Mouse (Mus musculus): ENCODE results near the gene Zfp976. TPM values are rescaled to one million over a fixed set of nuclear protein-coding genes. Genes with fewer than 3 reads are reported as not detected.
"Not testable (repeated sequence)": the region's sequence is repeated elsewhere in the genome, so short reads cannot be mapped to it uniquely, and the experiment has no call there.

Zfp976 gene
- 0.99 and 1.2 TPM in 2 replicates for polyA plus RNA-seq (2014; fragmentation: Nextera tagmentation; extraction: Ambion mirVana)

DNA sequence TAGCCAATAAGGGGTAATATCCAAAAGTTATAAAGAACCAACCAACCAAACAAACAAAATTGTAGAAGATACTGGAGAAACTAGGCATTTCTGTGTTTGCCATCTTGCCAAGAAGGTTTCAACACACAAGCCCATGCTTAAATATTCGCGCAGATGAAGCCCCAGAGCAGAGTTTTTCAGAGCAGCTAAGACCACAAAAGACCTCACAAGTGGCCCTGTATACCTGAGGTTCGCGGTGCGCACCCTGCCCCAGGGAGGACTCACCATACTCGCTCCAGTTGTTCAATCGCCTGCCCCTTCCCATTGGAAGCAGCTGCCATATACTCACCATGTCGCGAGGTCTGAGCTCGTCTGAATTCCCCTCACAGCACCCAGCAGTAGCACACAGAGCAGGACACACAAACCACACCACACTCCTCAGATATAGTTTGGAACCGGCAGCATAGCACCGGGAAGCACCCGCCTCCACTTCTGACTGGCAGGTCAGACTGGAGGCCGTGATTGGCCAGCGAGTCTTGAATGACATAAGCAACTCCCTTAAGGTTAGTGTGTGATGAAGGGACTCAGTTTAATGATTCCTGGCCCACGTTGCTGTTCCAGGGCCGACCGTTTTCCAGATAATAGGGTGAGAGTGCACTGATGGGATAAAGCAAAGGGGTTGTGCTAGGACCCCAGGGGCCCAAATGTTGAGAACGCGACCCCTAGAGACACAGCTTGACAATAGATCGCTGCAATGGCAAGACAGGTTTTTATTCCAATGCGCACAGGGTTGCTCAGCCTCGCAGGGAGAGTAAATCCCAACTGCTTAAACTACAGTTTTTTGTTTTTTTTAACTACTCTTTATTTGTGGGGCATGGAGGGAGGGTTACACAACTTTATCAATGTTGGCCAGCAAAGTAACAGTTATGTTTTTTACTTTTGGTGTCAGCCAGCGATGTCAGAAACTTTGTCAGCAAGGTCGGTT is at the start of gene Zfp976:
Gene Zfp976, minus strand, starts transcription at position 437 of the 964 bp plus-strand sequence.
- Histone ChIP-seq H3K4me2 (ENCODE audit: low read depth, low read length) (peak within 1 kb of the TSS; percentile 48), H3K9ac (ENCODE audit: low read depth, low read length) (peak within 1 kb of the TSS; percentile 54), H3K4me3 (ENCODE audit: low read depth, low read length) (peak within 1 kb of the TSS; percentile 42)
- ATAC-seq (ENCODE audit: low read depth) (peak; percentile 98), DNase-seq (ENCODE audit: low spot score) (peak; percentile 91)
- not testable (repeated sequence) for H3K4me1 ChIP-seq (ENCODE audit: control insufficient read depth, insufficient read depth, low read length); H3K27ac ChIP-seq (replicated peaks; ENCODE audit: low read depth, low read length); H3K9me3 ChIP-seq (ENCODE audit: control insufficient read depth, low read length); H3K36me3 ChIP-seq (ENCODE audit: control insufficient read depth, insufficient read depth, low read length); H3K27me3 ChIP-seq (replicated peaks; ENCODE audit: control insufficient read depth, insufficient read depth, low read length)
- WGBS = 3% methylated on average over 25 of the region's 25 CpGs

DNA sequence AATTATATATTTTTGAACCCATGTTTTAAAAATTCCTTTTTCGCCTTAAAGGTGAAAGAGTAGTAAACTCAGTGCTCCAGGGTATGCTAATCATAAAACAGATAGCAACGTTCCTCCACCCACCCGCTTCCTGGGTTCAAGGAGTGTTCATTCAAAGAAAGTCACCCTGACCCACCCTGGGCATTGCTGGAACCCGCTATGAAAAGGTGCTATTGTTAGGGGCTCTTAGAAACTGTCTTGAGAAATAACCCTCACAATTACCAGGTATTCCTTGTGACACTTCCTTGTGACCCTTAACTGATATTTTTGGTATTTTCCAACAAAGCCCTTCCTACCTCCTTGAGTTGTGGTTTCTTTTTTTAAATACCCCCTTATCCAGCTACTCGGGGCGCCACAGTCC is 37.7 kb upstream of the Zfp976 start:
- not testable (repeated sequence) for H3K36me3 ChIP-seq (ENCODE audit: control insufficient read depth, insufficient read depth, low read length); H3K27me3 ChIP-seq (replicated peaks; ENCODE audit: control insufficient read depth, insufficient read depth, low read length); DNase-seq (ENCODE audit: low spot score); H3K4me3 ChIP-seq (ENCODE audit: low read depth, low read length); H3K4me2 ChIP-seq (ENCODE audit: low read depth, low read length); ATAC-seq (ENCODE audit: low read depth); H3K4me1 ChIP-seq (ENCODE audit: control insufficient read depth, insufficient read depth, low read length); H3K9ac ChIP-seq (ENCODE audit: low read depth, low read length); H3K27ac ChIP-seq (replicated peaks; ENCODE audit: low read depth, low read length)
- WGBS = 90% methylated on average over 6 of the region's 6 CpGs
- peaks cover 28% of the 10 kb centered on the region for H3K9me3 ChIP-seq (ENCODE audit: control insufficient read depth, low read length)

DNA sequence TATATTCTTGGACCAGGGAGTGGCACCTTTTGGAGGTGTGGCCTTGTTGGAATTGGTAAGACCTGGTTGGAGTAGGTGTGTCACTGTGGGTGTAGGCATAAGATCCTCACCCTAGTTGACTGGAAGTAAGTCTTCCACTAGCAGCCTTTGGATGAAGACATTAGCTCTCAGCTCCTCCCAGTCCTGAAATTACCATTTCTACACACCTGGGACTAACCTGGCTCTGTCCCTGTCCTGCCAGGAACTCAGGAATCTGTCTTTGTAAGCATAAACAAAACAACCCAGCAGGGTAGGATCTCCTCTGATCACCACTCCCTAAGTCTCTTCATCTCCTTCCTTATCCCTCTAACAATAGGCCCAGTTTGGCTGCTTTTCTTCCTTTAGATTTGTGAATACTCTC is 37.3 kb upstream of the Zfp976 start:
- not testable (repeated sequence) for DNase-seq (ENCODE audit: low spot score); H3K9ac ChIP-seq (ENCODE audit: low read depth, low read length); H3K4me1 ChIP-seq (ENCODE audit: control insufficient read depth, insufficient read depth, low read length); H3K4me3 ChIP-seq (ENCODE audit: low read depth, low read length); H3K36me3 ChIP-seq (ENCODE audit: control insufficient read depth, insufficient read depth, low read length); ATAC-seq (ENCODE audit: low read depth); H3K27me3 ChIP-seq (replicated peaks; ENCODE audit: control insufficient read depth, insufficient read depth, low read length); H3K27ac ChIP-seq (replicated peaks; ENCODE audit: low read depth, low read length); H3K4me2 ChIP-seq (ENCODE audit: low read depth, low read length)
- peaks cover 24% of the 10 kb centered on the region for H3K9me3 ChIP-seq (ENCODE audit: control insufficient read depth, low read length)

DNA sequence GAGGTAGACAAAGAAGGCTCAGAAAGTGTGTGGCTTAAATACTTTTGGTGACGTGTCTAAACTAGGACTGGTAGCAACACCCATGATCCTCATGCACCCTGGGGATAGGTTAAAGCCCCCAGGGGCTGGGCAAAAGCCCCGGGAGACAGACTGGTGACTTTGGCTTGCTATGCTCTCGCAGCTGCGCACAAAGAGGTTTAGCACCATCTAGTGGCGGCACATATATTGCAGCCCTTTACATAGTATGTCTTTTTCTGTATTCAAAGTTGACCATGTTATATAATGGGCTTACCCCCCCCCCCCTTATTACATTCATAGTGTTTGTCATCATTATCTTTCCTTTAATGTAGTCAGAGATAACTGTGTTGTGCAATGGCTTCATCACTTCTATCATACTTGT is 17.8 kb upstream of the Zfp976 start:
- not testable (repeated sequence) for H3K4me1 ChIP-seq (ENCODE audit: control insufficient read depth, insufficient read depth, low read length); ATAC-seq (ENCODE audit: low read depth); H3K27ac ChIP-seq (replicated peaks; ENCODE audit: low read depth, low read length); H3K4me3 ChIP-seq (ENCODE audit: low read depth, low read length); H3K9ac ChIP-seq (ENCODE audit: low read depth, low read length); DNase-seq (ENCODE audit: low spot score); H3K27me3 ChIP-seq (replicated peaks; ENCODE audit: control insufficient read depth, insufficient read depth, low read length); H3K4me2 ChIP-seq (ENCODE audit: low read depth, low read length)
- WGBS = 58% methylated on average over 4 of the region's 5 CpGs
- Histone ChIP-seq H3K9me3 (ENCODE audit: control insufficient read depth, low read length) (peaks cover 48% of the 10 kb centered on the region), H3K36me3 (ENCODE audit: control insufficient read depth, insufficient read depth, low read length) (peaks cover 31% of the 10 kb centered on the region)

DNA sequence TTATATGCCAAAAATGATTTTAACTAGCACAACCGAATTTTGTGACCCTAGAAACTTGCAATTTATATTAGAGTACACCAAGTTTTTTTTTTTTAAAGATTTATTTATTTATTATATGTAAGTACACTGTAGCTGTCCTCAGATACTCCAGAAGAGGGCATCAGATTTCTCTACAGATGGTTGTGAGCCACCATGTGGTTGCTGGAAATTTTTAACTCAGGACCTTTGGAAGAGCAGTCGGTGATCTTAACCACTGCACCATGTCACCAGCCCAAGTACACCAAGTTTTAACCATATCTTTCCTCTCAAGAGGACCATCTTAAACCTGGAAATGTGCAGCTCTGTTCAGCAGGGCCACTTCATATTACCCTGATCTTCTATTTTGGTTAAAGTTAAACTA is 12.8 kb upstream of the Zfp976 start:
- 75% methylated on average over 2 of the region's 2 CpGs for WGBS
- not testable (repeated sequence) for DNase-seq (ENCODE audit: low spot score); H3K9ac ChIP-seq (ENCODE audit: low read depth, low read length); H3K27ac ChIP-seq (replicated peaks; ENCODE audit: low read depth, low read length); H3K4me1 ChIP-seq (ENCODE audit: control insufficient read depth, insufficient read depth, low read length); ATAC-seq (ENCODE audit: low read depth); H3K4me3 ChIP-seq (ENCODE audit: low read depth, low read length); H3K4me2 ChIP-seq (ENCODE audit: low read depth, low read length); H3K36me3 ChIP-seq (ENCODE audit: control insufficient read depth, insufficient read depth, low read length); H3K27me3 ChIP-seq (replicated peaks; ENCODE audit: control insufficient read depth, insufficient read depth, low read length)
- peaks cover 33% of the 10 kb centered on the region for H3K9me3 ChIP-seq (ENCODE audit: control insufficient read depth, low read length)

DNA sequence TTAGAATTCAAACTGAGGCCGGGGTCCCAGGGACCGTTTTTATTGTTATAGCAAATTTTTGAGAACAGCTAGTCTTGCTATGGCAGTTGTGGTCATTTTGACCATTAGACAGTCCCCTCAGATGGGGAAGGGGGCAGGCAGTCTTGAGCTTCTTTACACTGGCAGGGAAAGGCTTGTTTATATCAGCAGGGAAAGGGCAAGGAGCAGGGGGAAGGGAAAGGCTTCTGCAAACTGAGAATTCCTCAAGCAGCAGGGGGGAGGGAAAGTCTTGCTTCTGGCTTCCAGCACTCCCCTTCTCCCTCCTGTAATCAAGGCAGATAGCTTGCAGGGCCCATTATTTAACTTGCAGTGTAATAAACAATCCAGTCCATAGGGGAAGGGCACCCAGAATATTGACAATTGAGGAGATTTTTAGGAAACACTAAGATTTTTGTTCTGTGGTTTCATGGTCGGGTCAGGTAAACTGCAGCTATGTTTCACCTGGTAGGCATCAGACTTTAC is 782 bp upstream of the Zfp976 start:
- not testable (repeated sequence) for ATAC-seq (ENCODE audit: low read depth); H3K27ac ChIP-seq (replicated peaks; ENCODE audit: low read depth, low read length); H3K27me3 ChIP-seq (replicated peaks; ENCODE audit: control insufficient read depth, insufficient read depth, low read length); H3K9me3 ChIP-seq (ENCODE audit: control insufficient read depth, low read length); DNase-seq (ENCODE audit: low spot score); H3K4me1 ChIP-seq (ENCODE audit: control insufficient read depth, insufficient read depth, low read length); H3K36me3 ChIP-seq (ENCODE audit: control insufficient read depth, insufficient read depth, low read length)
- peak overlapping the region; percentile 42 for H3K4me3 ChIP-seq (ENCODE audit: low read depth, low read length)
- H3K4me2 ChIP-seq (ENCODE audit: low read depth, low read length) = peak overlapping the region; percentile 48
- whole genome bisulfite sequencing = 17% methylated on average over 3 of the region's 3 CpGs
- peak overlapping the region; percentile 19; the same call in 1 of the 2 replicates for H3K9ac ChIP-seq (ENCODE audit: low read depth, low read length)

DNA sequence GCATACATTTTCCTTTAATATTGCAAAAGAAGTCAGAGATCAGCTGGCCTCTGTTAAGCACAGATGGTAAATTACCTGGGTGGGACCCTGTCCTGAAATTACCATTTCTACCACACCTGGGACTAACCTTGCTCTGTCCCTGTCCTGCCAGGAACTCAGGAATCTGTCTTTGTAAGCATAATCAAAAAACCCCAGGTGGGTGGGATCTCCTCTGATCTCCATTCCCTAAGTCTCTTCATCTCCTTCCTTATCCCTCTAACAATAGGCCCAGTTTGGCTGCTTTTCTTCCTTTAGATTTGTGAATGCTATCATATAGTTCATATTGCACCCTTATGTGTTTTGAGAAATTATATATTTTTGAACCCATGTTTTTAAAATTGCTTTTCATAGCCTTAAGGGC is 11.4 kb downstream of the Zfp976 start:
- peaks cover 15% of the 10 kb centered on the region; the same call in 1 of the 2 replicates for H3K9me3 ChIP-seq (ENCODE audit: control insufficient read depth, low read length)
- not testable (repeated sequence) for DNase-seq (ENCODE audit: low spot score)

DNA sequence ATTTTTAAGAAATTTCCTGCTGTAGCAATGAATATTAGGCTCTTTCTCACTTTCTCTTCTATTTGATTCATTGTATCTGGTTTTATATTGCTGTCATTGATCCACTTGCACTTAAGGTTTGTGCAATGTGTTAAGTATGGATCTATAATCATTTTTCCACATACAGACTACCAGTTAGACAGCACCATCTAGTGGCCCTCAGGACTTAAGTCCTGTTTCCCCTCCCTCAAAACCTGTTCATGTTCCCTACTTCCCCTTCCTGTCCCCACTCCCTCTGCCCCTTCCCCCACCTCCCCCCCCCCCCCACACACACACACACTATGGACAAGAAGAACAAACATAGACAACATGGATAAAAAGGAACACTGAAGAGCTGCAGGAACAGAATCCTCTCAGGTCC is 46.7 kb downstream of the Zfp976 start:
- not testable (repeated sequence) for DNase-seq (ENCODE audit: low spot score); H3K4me1 ChIP-seq (ENCODE audit: control insufficient read depth, insufficient read depth, low read length); H3K27ac ChIP-seq (replicated peaks; ENCODE audit: low read depth, low read length); H3K27me3 ChIP-seq (replicated peaks; ENCODE audit: control insufficient read depth, insufficient read depth, low read length); H3K4me3 ChIP-seq (ENCODE audit: low read depth, low read length); ATAC-seq (ENCODE audit: low read depth); H3K9ac ChIP-seq (ENCODE audit: low read depth, low read length); H3K36me3 ChIP-seq (ENCODE audit: control insufficient read depth, insufficient read depth, low read length); H3K4me2 ChIP-seq (ENCODE audit: low read depth, low read length)
- H3K9me3 ChIP-seq (ENCODE audit: control insufficient read depth, low read length) = peaks cover 45% of the 10 kb centered on the region

More for the DNA sequence above, 11.4 kb downstream of the Zfp976 start:
- H3K27me3 ChIP-seq (replicated peaks; ENCODE audit: control insufficient read depth, insufficient read depth, low read length); ATAC-seq (ENCODE audit: low read depth); H3K4me2 ChIP-seq (ENCODE audit: low read depth, low read length); H3K36me3 ChIP-seq (ENCODE audit: control insufficient read depth, insufficient read depth, low read length); H3K9ac ChIP-seq (ENCODE audit: low read depth, low read length); H3K4me1 ChIP-seq (ENCODE audit: control insufficient read depth, insufficient read depth, low read length); H3K4me3 ChIP-seq (ENCODE audit: low read depth, low read length); H3K27ac ChIP-seq (replicated peaks; ENCODE audit: low read depth, low read length): not testable (repeated sequence)
